Mouse (Mus musculus): ENCODE measurements at regions not wholly inside any gene's neighbourhood (a gene's known extent, or its start where the extent isn't known, plus 50 kb on each side); places are given as distances from the start of the nearest gene placed in this dataset.

DNA sequence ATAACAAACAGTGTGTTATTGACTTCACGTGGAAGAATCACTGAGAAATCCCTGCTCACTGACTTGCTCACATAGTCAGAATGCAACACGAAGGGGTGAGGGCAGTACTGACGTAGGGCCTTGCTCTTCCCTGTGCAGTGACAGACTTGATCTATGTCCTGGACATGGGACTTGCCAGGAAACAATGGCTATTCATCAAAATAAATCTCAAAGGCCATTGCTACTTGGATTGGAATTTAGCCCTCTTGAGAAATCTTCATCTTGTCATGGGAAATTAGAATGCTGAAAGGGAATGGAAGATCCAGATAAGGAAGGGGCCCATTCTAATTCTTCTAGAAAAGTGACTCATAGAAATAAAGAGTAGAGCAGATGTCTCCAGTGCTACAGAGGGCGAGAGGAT is 158.0 kb upstream of the Sstr4 start:
- TF ChIP-seq CTCF (IDR thresholded peaks at IDR 0.05; ENCODE audit: low read depth) (no peak), EP300 (optimal IDR thresholded peaks at IDR 0.05) (no peak)

All from stomach, postnatal 0 days (tissue).